Mouse (Mus musculus) lung, postnatal 14 days (tissue): ENCODE results near the gene Olfr1417.
A peak's percentile ranks its signal among the peaks of the same experiment; 100 is the strongest.
"Not testable (repeated sequence)": the region's sequence is repeated elsewhere in the genome, so short reads cannot be mapped to it uniquely, and the experiment has no call there.

Experiments used
- DNase-seq: peaks from one replicate; pipeline ENCODE4 v3.0.0; 2021

Olfr1417 gene

GRCm38 (mm10) chr19:11839119-11839518, at the start of gene Olfr1417:
TSS of gene Olfr1417 (minus strand) at chr19:11839219.
- DNase-seq = no peak

- DNase-seq = no peak
Measured at GRCm38 (mm10) chr19:11886265-11886664, 47.2 kb upstream of the Olfr1417 start, which contains the start of gene Olfr1420. TSS of gene Olfr1420 (plus strand) at chr19:11886565.

DNA sequence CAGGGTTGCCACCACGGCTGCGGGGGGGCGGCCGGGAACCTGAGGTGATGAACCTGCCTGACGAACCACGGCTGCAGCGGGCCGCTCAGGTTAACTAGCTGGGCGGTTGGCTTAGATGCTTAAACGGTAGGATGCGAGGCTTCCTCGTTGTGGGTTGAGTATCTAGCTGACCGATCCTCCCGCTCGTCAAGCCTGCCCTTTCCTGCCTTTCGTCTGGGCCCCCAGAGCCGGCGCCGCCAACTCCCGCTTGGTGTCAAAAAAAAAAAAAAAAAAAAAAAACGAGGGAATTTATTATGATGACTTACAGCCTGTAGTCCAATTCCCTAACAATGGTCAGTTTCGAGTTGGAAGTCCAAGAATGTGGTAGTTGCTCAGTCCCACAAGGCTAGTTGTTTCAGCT, 39.4 kb upstream of the Olfr1417 start:
- DNase-seq = not testable (repeated sequence)

- DNase-seq = no peak
Measured at GRCm38 (mm10) chr19:11875006-11875405, 36.0 kb upstream of the Olfr1417 start, which contains the start of gene Olfr1419. TSS of gene Olfr1419 (minus strand) at chr19:11875106.

DNA sequence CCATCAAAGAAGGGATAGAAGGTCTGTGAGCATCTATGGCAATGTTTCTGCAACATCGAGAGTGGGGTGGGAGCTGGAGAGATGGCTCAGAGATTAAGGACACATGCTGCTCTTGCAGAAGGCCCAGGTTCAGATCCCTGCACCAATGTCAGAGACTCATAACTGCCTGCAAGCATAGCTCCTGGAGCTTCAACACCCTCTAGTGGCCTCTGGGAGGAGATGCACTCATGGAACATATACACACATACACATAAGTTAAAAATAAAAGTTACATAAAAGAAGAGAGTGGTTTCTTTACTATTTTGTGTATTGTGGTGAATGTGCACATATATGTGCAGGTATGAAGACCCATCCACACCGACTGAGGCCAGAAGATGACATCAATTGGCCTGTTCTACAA, 28.8 kb upstream of the Olfr1417 start:
- DNase-seq = no peak

DNA sequence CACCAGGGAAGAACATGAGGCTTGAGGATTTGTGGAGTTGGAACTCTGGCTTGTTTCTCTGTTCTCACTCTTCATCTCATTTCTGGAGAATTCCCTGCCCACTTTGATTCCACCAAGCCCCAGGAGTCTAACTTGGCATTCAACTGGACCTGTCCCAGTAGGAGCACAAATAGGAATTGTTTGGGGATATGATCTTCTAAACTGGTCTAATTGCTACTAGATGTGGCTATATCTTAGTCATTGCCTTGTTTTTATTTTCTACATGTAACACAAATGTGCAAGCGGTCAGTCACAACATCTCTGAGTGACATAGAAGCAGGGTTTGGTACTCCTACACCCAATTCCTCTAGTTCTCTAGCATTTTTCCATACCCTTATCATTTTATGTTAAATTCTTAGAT, 21.9 kb upstream of the Olfr1417 start, which contains the start of gene Olfr1418:
Olfr1418 (minus strand) TSS at position 101 of the 400 bp plus-strand sequence.
- DNase-seq = no peak

GRCm38 (mm10) chr19:11856506-11856905, 17.5 kb upstream of the Olfr1417 start:
- no peak for DNase-seq

DNA sequence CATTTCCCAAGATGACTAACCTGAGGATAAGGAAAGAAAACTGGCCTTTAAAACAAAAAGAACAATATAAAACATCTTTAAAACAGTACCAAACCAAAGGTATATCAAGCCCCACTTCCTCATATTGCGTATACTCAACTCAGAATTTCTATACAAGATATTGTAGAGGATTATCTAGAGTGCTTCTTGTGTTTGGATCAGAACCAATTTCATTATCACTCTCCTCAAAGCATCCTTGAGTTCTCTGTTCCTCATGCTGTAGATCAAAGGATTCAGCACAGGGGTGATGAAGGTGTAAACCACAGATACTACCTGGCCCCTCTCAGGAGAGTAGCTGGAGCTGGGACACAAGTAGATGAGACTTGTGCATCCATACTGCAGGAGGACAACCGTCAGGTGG, 15.8 kb upstream of the Olfr1417 start:
- no peak for DNase-seq

GRCm38 (mm10) chr19:11852652-11853051, 13.6 kb upstream of the Olfr1417 start:
- no peak for DNase-seq

- DNase-seq = no peak
Measured at GRCm38 (mm10) chr19:11846333-11846732, 7.3 kb upstream of the Olfr1417 start.

GRCm38 (mm10) chr19:11823346-11824065, 15.5 kb downstream of the Olfr1417 start:
- no peak for DNase-seq

GRCm38 (mm10) chr19:11820211-11820610, 18.8 kb downstream of the Olfr1417 start:
- DNase-seq = no peak

DNA sequence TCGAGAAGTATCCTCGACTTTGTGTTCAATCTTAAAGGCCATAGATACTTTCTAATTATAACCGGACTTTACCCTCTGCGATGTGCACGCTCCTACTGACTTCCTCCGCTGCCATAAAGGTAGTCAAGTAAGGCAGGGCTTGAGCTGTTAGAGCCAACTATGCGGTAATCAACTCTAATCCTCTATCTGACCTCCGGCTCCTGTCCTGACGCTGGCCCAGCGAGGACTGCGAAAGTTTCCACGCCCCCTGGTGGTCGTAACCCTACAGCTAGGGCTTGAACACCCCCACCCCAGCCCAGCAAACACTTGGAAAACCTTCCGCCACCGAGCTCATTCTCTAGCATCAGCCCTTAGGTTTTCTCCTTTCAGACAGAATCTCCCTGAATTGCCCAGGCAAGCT, 19.2 kb downstream of the Olfr1417 start:
- DNase-seq = peak; percentile 93

- no peak for DNase-seq
Measured at GRCm38 (mm10) chr19:11819143-11819700, 19.8 kb downstream of the Olfr1417 start, which contains the start of gene Stx3. TSS of gene Stx3 (minus strand) at chr19:11819403.

DNA sequence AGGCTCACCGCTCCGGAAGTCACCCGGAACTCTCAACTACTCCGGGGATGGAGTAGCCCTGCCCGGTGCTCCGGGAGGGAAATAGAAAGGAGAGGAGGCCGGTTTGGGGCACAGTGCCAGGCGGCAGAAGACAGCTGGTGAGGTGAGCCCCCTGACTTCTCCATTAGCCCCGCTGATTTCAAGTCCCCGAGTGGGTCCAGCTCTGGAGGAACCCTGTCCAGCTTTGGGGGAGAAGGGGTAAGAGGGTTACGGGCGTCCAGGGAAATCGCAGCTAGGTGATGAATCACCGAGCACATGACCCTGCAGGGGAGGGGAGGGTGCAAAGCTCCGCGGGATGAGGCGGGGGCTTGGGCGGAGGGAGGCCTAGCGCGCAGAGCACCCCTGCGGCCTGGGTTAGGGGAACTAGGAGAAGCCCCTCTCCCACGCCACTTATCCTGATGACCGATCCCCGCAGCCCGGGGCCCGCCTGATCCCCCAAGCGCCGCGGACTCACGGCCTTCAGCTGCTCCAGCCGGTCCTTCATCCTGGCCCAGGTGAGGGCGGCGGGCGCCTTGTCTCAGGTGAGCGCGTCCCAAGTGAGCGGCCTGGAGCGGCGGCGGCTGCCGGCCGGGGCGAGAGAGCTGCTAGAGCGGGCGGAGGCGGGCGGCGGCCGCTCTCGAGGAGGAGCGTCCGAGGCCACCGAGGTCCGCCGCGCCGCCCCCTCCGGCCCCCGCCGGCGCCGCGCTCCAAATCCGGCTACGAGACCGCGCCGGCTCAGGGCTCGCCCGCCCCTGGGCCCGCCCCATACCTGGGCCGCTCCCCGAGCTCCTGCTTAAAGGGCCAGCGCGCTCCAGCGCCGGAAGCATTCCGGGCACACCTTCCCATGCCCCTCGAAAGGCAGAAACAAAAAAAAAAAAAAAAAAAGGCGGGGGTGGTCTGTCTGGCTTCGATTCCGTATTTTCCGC, 20.5 kb downstream of the Olfr1417 start:
- DNase-seq = peak; percentile 75

DNA sequence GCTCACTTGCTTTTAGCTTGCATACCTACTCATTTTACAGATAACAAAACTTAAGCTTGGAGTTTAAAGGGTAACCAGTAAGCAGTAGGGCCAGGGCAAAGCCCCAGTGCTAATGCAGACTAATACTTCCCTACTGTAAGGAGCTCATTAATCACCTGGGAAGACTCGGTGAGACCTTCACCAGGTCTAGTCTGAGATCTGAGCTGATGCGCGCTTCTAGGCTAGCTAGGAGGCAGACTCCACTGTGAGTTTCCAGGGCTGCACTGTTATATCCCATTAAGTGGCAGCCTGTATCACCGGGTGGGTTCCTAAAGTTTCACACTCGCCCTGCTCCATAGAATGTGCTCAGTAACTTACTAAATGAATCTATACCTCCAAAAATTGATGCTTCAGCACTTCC, 21.4 kb downstream of the Olfr1417 start:
- no peak for DNase-seq

GRCm38 (mm10) chr19:11816706-11817105, 22.3 kb downstream of the Olfr1417 start:
- no peak for DNase-seq

DNA sequence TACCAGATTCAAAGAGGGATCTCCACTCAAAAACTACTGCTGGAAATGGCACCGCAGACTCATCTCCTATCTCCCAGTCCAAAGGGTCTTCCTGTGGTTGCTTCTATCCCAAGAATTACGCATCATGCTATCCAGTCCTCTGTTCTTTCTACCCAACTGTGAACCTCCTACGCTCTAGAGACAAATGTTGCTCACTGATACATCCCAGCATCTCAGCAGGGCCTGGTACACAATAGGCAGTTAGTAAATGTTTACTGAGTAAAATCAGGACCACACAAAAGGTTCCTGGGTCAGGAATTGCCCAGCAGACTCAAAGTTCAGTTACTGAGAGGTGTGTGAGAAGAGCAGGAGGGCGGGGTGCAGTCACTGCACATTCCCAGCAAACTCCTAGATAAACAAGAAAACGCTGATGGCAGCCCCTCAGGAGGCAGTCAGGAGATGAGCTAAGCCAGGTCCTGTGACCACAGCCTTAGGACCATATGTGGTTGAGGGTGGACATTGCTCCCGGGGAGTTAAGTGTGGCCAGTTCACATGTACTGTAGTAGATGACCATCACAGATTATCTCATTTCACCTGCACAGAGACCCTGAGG, 24.2 kb downstream of the Olfr1417 start:
- DNase-seq = no peak

DNA sequence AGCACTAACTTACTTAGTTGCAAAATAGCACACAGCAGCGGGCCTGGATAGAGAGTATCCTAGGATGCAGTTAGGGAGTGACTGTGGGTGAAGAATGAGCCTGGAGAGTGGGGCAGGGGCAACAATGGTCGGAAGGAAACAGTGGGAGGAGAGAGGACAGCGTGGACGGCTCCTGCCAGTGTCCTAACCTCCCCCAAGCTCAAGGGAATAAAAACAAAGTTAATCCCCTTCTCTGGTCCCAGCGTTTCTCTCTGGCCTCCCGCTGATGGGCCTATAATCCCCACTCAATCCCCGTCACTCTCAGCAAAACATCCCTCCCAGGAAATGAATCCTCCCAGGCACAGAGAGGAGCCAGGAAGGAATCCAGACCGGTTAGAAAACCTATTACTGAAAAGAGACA, 25.4 kb downstream of the Olfr1417 start:
- no peak for DNase-seq

DNA sequence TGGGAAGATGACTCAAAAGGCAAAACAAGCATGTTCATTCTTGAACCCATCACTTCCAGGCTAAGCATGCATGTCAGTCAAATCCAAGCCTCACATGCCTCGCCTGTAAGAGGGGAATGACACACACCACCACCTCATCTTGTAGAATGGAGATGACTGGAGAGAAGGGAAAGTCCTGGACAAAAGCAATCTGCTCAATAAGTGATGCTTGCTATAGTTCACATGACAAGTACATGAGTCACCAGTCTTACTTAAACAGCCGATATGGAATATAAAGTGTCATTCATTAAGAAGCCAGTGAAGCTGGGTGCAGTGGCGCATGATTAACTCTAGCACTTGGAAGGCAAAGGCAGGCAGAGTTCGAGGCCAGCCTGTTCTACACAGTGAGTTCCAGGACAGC, 25.9 kb downstream of the Olfr1417 start:
- no peak for DNase-seq

DNA sequence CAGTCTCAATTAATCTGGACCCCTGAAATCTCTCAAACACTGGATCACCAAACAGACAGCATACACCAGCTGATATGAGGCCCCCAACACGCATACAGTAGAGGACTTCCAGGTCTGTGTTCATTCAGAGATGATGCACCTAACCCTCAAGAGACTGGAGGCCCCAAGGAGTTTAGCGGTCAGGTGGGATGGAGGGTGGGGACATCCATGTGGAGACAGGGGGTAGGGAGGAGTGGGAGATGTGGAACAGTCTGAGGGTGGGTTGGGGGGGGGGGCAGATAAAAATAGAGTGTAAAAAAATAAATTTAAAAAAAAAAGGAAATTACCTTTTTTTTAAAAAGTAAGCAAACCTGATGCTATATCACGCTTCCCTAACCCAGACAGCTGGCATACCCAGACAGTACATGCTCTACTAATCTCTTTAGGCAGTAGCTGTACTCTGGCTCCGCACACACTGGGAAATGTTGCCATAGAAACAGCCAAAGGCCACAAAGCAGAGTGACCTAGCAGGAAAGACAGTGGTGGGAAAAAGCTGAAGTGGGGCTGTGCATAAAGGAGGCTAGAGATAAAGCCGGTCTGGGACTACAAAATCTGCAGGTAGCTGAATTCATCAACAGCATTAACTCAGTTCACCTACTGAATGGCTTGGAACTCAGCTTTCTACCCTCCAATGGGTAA, 27.2 kb downstream of the Olfr1417 start:
- no peak for DNase-seq

- peak; percentile 52 for DNase-seq
Measured at GRCm38 (mm10) chr19:11810856-11811255, 28.2 kb downstream of the Olfr1417 start.
